Mouse (Mus musculus) liver, embryonic 12.5 days (tissue): ENCODE results near the gene Copg1. TPM values are rescaled to one million over a fixed set of nuclear protein-coding genes. Genes with fewer than 3 reads are reported as not detected.
A peak's percentile ranks its signal among the peaks of the same experiment; 100 is the strongest.

Source experiments
- ATAC-seq: fragments of 200-750 bp; cut with Nextera tagmentation; 2 replicates; pipeline ENCODE4 v1.8.0; 2017; ENCODE audit warnings: moderate number of reproducible peaks, mild to moderate bottlenecking, moderate library complexity
- H3K27ac ChIP-seq: fragments of 300-500 bp; sonication (generic); 2 replicates; pipeline ENCODE4 v1.5.1; 2016; ENCODE audit warnings: mild to moderate bottlenecking
- H3K27me3 ChIP-seq: fragments of 300-500 bp; sonication (generic); replicated peaks from 2 replicates; pipeline ENCODE4 v1.6.1; 2016; ENCODE audit warnings: mild to moderate bottlenecking, moderate library complexity
- H3K36me3 ChIP-seq: fragments of 300-500 bp; sonication (generic); 2 replicates; pipeline ENCODE4 v1.6.1; 2016; ENCODE audit warnings: mild to moderate bottlenecking, moderate library complexity
- H3K4me1 ChIP-seq: fragments of 300-500 bp; sonication (generic); 2 replicates; pipeline ENCODE4 v1.6.1; 2016
- H3K4me2 ChIP-seq: fragments of 300-500 bp; sonication (generic); 2 replicates; pipeline ENCODE4 v1.6.1; 2016; ENCODE audit warnings: mild to moderate bottlenecking, moderate library complexity
- H3K4me3 ChIP-seq: fragments of 300-500 bp; sonication (generic); 2 replicates; pipeline ENCODE4 v1.5.1; 2016; ENCODE audit warnings: mild to moderate bottlenecking, moderate library complexity
- H3K9ac ChIP-seq: fragments of 300-500 bp; sonication (generic); 2 replicates; pipeline ENCODE4 v1.6.1; 2016; ENCODE audit warnings: mild to moderate bottlenecking, moderate library complexity
- H3K9me3 ChIP-seq: fragments of 300-500 bp; sonication (generic); replicated peaks from 2 replicates; pipeline ENCODE4 v1.6.1; 2016; ENCODE audit warnings: mild to moderate bottlenecking, moderate library complexity
- WGBS: fragments of 180-500 bp; shearing (Covaris S2); methylation state at CpG from one replicate; pipeline ENCODE4 v1.1.7; 2016; ENCODE audit not compliant: insufficient replicate concordance; 5-methylcytosine and 5-hydroxymethylcytosine counted together
- polyA plus RNA-seq: library from polyadenylated mRNA; unstranded; fragments of >200 nt; fragmentation: Nextera tagmentation; extraction: Ambion mirVana; gene quantifications from 2 replicates; pipeline ENCODE4 v1.2.1, GENCODE M21; 2016

Copg1 gene
- polyA plus RNA-seq, 1 experiment from 2014 or later: 85.0 TPM

- H3K4me2 ChIP-seq: peak overlapping the region; percentile 84
- 72% methylated on average over 6 of the region's 6 CpGs for WGBS
- H3K27ac ChIP-seq: peak overlapping the region; percentile 92; the same call in 1 of the 2 replicates
- H3K9ac ChIP-seq: no peak overlapping the region
- H3K4me1 ChIP-seq: peaks cover 50% of the 10 kb centered on the region
- peaks cover 6% of the 10 kb centered on the region for H3K27me3 ChIP-seq
- ATAC-seq: no peak
- peak overlapping the region; percentile 88 for H3K4me3 ChIP-seq
- peaks cover 21% of the 10 kb centered on the region for H3K36me3 ChIP-seq
- no peaks in the 10 kb centered on the region for H3K9me3 ChIP-seq
Measured at GRCm38 (mm10) chr6:87851871-87852270, 35.7 kb upstream of the Copg1 start.

- Histone ChIP-seq H3K4me2 (no peak overlapping the region), H3K9ac (no peak overlapping the region), H3K27ac (peak overlapping the region; percentile 53), H3K4me1 (peaks cover 34% of the 10 kb centered on the region), H3K27me3 (peaks cover 9% of the 10 kb centered on the region), H3K4me3 (no peak overlapping the region), H3K9me3 (no peaks in the 10 kb centered on the region), H3K36me3 (peaks cover 5% of the 10 kb centered on the region)
- 73% methylated on average over 4 of the region's 4 CpGs for WGBS
- ATAC-seq: no peak
Measured at GRCm38 (mm10) chr6:87853446-87853845, 34.2 kb upstream of the Copg1 start.

GRCm38 (mm10) chr6:87857071-87857470 lies 30.5 kb upstream of the Copg1 start:
- Histone ChIP-seq H3K36me3 (no peaks in the 10 kb centered on the region), H3K27me3 (peaks cover 9% of the 10 kb centered on the region), H3K27ac (no peak overlapping the region), H3K4me3 (no peak overlapping the region), H3K9me3 (no peaks in the 10 kb centered on the region), H3K4me1 (peaks cover 20% of the 10 kb centered on the region), H3K9ac (no peak overlapping the region), H3K4me2 (no peak overlapping the region)
- WGBS: 12% methylated on average over 1 of the region's 1 CpGs
- no peak for ATAC-seq

- H3K27me3 ChIP-seq: no peaks in the 10 kb centered on the region
- H3K9ac ChIP-seq: no peak overlapping the region
- no peaks in the 10 kb centered on the region for H3K36me3 ChIP-seq
- H3K9me3 ChIP-seq: no peaks in the 10 kb centered on the region
- peak overlapping the region; percentile 39; the same call in 1 of the 2 replicates for H3K27ac ChIP-seq
- no peak overlapping the region for H3K4me2 ChIP-seq
- no peak for ATAC-seq
- H3K4me3 ChIP-seq: no peak overlapping the region
- 73% methylated on average over 6 of the region's 6 CpGs for WGBS
- H3K4me1 ChIP-seq: peaks cover 63% of the 10 kb centered on the region
Measured at GRCm38 (mm10) chr6:87866211-87866610, 21.4 kb upstream of the Copg1 start.

- Histone ChIP-seq H3K9me3 (no peaks in the 10 kb centered on the region), H3K27ac (peak overlapping the region; percentile 81), H3K4me3 (no peak overlapping the region), H3K4me1 (peaks cover 61% of the 10 kb centered on the region), H3K27me3 (no peaks in the 10 kb centered on the region), H3K4me2 (no peak overlapping the region), H3K9ac (peak overlapping the region; percentile 47; the same call in 1 of the 2 replicates), H3K36me3 (no peaks in the 10 kb centered on the region)
- WGBS: 42% methylated on average over 2 of the region's 2 CpGs
- peak; percentile 53; the same call in 1 of the 2 replicates for ATAC-seq
Measured at GRCm38 (mm10) chr6:87867256-87867655, 20.4 kb upstream of the Copg1 start.

- Histone ChIP-seq H3K9me3 (no peaks in the 10 kb centered on the region), H3K4me2 (peak overlapping the region; percentile 36), H3K4me3 (no peak overlapping the region), H3K4me1 (peaks cover 52% of the 10 kb centered on the region), H3K27me3 (no peaks in the 10 kb centered on the region), H3K27ac (peak overlapping the region; percentile 72), H3K36me3 (no peaks in the 10 kb centered on the region), H3K9ac (0 out of 2 replicates have a peak overlapping the region, but pooled peaks have one; percentile 35)
- WGBS: 42% methylated on average over 9 of the region's 9 CpGs
- peak; percentile 60 for ATAC-seq
Measured at GRCm38 (mm10) chr6:87868871-87869506, 18.6 kb upstream of the Copg1 start.

GRCm38 (mm10) chr6:87870440-87870839 lies 17.2 kb upstream of the Copg1 start:
- Histone ChIP-seq H3K4me3 (no peak overlapping the region), H3K4me1 (peaks cover 56% of the 10 kb centered on the region), H3K9ac (no peak overlapping the region), H3K4me2 (no peak overlapping the region), H3K36me3 (no peaks in the 10 kb centered on the region), H3K27ac (peak overlapping the region; percentile 76), H3K9me3 (no peaks in the 10 kb centered on the region), H3K27me3 (no peaks in the 10 kb centered on the region)
- WGBS: 6% methylated on average over 1 of the region's 1 CpGs
- peak; percentile 80 for ATAC-seq

- Histone ChIP-seq H3K27ac (no peak overlapping the region), H3K9ac (no peak overlapping the region), H3K4me3 (no peak overlapping the region), H3K27me3 (no peaks in the 10 kb centered on the region), H3K4me1 (peaks cover 60% of the 10 kb centered on the region), H3K4me2 (no peak overlapping the region), H3K9me3 (no peaks in the 10 kb centered on the region), H3K36me3 (no peaks in the 10 kb centered on the region)
- 85% methylated on average over 7 of the region's 7 CpGs for WGBS
- no peak for ATAC-seq
Measured at GRCm38 (mm10) chr6:87871240-87871639, 16.4 kb upstream of the Copg1 start.

GRCm38 (mm10) chr6:87873104-87873503 lies 14.5 kb upstream of the Copg1 start:
- Histone ChIP-seq H3K36me3 (no peaks in the 10 kb centered on the region), H3K27ac (no peak overlapping the region), H3K27me3 (no peaks in the 10 kb centered on the region), H3K4me2 (no peak overlapping the region), H3K9me3 (no peaks in the 10 kb centered on the region), H3K9ac (no peak overlapping the region), H3K4me3 (no peak overlapping the region), H3K4me1 (peaks cover 54% of the 10 kb centered on the region)
- no peak for ATAC-seq
- 33% methylated on average over 1 of the region's 1 CpGs for WGBS

GRCm38 (mm10) chr6:87873963-87874362 lies 13.7 kb upstream of the Copg1 start:
- H3K27ac ChIP-seq: no peak overlapping the region
- H3K27me3 ChIP-seq: 0 out of 2 replicates have a peak, but pooled peaks cover 3% of the 10 kb centered on the region
- peaks cover 54% of the 10 kb centered on the region for H3K4me1 ChIP-seq
- H3K4me3 ChIP-seq: no peak overlapping the region
- H3K9me3 ChIP-seq: no peaks in the 10 kb centered on the region
- no peak for ATAC-seq
- H3K4me2 ChIP-seq: no peak overlapping the region
- H3K36me3 ChIP-seq: no peaks in the 10 kb centered on the region
- WGBS: 82% methylated on average over 2 of the region's 2 CpGs
- H3K9ac ChIP-seq: no peak overlapping the region

GRCm38 (mm10) chr6:87875083-87875482 lies 12.5 kb upstream of the Copg1 start:
- 72% methylated on average over 1 of the region's 1 CpGs for WGBS
- peaks cover 52% of the 10 kb centered on the region for H3K4me1 ChIP-seq
- H3K27me3 ChIP-seq: 0 out of 2 replicates have a peak, but pooled peaks cover 3% of the 10 kb centered on the region
- no peak overlapping the region for H3K9ac ChIP-seq
- H3K4me2 ChIP-seq: no peak overlapping the region
- H3K4me3 ChIP-seq: no peak overlapping the region
- H3K27ac ChIP-seq: 0 out of 2 replicates have a peak overlapping the region, but pooled peaks have one; percentile 42
- no peaks in the 10 kb centered on the region for H3K9me3 ChIP-seq
- no peaks in the 10 kb centered on the region for H3K36me3 ChIP-seq
- no peak for ATAC-seq

GRCm38 (mm10) chr6:87875562-87875961 lies 12.1 kb upstream of the Copg1 start:
- peak overlapping the region; percentile 42 for H3K27ac ChIP-seq
- H3K4me1 ChIP-seq: peaks cover 48% of the 10 kb centered on the region
- H3K9me3 ChIP-seq: no peaks in the 10 kb centered on the region
- 0 out of 2 replicates have a peak, but pooled peaks cover 3% of the 10 kb centered on the region for H3K27me3 ChIP-seq
- H3K4me3 ChIP-seq: no peak overlapping the region
- peak overlapping the region; percentile 49; the same call in 1 of the 2 replicates for H3K4me2 ChIP-seq
- H3K9ac ChIP-seq: no peak overlapping the region
- no peaks in the 10 kb centered on the region for H3K36me3 ChIP-seq
- 67% methylated on average over 7 of the region's 7 CpGs for WGBS
- no peak for ATAC-seq
